Mouse (Mus musculus) ES-Bruce4 (cell line): ENCODE data around the gene Ibsp. TPM values are rescaled to one million over a fixed set of nuclear protein-coding genes. Genes with fewer than 3 reads are reported as not detected.

Experiments used
- H3K27ac ChIP-seq: 2 replicates; pipeline ENCODE4 v1.5.1; 2012; ENCODE audit warnings: low read length, inconsistent platforms; ENCODE audit not compliant: insufficient read depth
- H3K27me3 ChIP-seq: 2 replicates; pipeline ENCODE4 v1.6.1; 2012; ENCODE audit warnings: mild to moderate bottlenecking, low read length, inconsistent platforms; ENCODE audit not compliant: control insufficient read depth, poor library complexity, insufficient read depth, severe bottlenecking
- H3K36me3 ChIP-seq: 2 replicates; pipeline ENCODE4 v1.6.1; 2012; ENCODE audit warnings: inconsistent platforms, mild to moderate bottlenecking, low read length, moderate library complexity; ENCODE audit not compliant: control insufficient read depth, poor library complexity, insufficient read depth, severe bottlenecking
- H3K4me1 ChIP-seq: one replicate; pipeline ENCODE4 v1.8.1; 2011; ENCODE audit warnings: low read length; ENCODE audit not compliant: control insufficient read depth, insufficient read depth
- H3K4me3 ChIP-seq: 2 replicates; pipeline ENCODE4 v1.5.1; 2011; ENCODE audit warnings: low read depth, mild to moderate bottlenecking, low read length
- H3K9ac ChIP-seq: 2 replicates; pipeline ENCODE4 v1.6.1; 2012; ENCODE audit warnings: low read depth, mild to moderate bottlenecking, inconsistent platforms; ENCODE audit not compliant: poor library complexity, severe bottlenecking
- H3K9me3 ChIP-seq: replicated peaks from 2 replicates; pipeline ENCODE4 v1.6.1; 2012; ENCODE audit warnings: mild to moderate bottlenecking, low read length, inconsistent platforms; ENCODE audit not compliant: control insufficient read depth, poor library complexity, insufficient read depth, severe bottlenecking
- CTCF ChIP-seq: IDR thresholded peaks from one replicate; pipeline ENCODE4 v1.8.1; 2011; ENCODE audit warnings: low read depth, low read length
- EP300 ChIP-seq: IDR thresholded peaks from 2 replicates; pipeline ENCODE4 v1.6.1; 2011; ENCODE audit warnings: low read depth, low read length; ENCODE audit not compliant: insufficient read depth
- POLR2A ChIP-seq: IDR thresholded peaks from one replicate; pipeline ENCODE4 v1.8.1; 2011; ENCODE audit warnings: low read length; ENCODE audit not compliant: insufficient read depth
- polyA plus RNA-seq: library from polyadenylated mRNA; stranded (reverse); fragments of >200 nt; gene quantifications from 2 replicates; pipeline ENCODE4 v1.2.4, GENCODE M21; 2011; ENCODE audit warnings: low read depth; ENCODE audit not compliant: missing spikeins, insufficient read depth, insufficient read length

Gene Ibsp
- polyA plus RNA-seq, 1 experiment, result not detected

- Histone ChIP-seq H3K27me3 (no peaks in the 10 kb centered on the region), H3K36me3 (no peaks in the 10 kb centered on the region), H3K4me1 (no peaks in the 10 kb centered on the region), H3K9me3 (peaks cover 7% of the 10 kb centered on the region), H3K4me3 (no peak overlapping the region), H3K27ac (no peak overlapping the region), H3K9ac (no peak overlapping the region)
- TF ChIP-seq POLR2A, result no peak
- no peak for TF ChIP-seq EP300
- TF ChIP-seq CTCF, result no peak
Measured at GRCm38 (mm10) chr5:104359257-104359656, 60.3 kb downstream of the Ibsp start.

Other genes with a start within 250 kb of the Ibsp start
- not detected in 2 replicates for gene Gm17660, start 221.6 kb upstream of the Ibsp start, polyA plus RNA-seq
- gene Sparcl1, start 185.4 kb upstream of the Ibsp start, polyA plus RNA-seq, result 0.40 TPM in 1 of 2 replicates, not detected in the other
- gene Dspp, start 128.5 kb upstream of the Ibsp start, polyA plus RNA-seq, result not detected in 2 replicates
- gene Dmp1, start 96.6 kb upstream of the Ibsp start, polyA plus RNA-seq, result not detected in 2 replicates
- not detected in 2 replicates for gene Mepe, start 26.2 kb downstream of the Ibsp start, polyA plus RNA-seq
- gene Spp1, start 135.9 kb downstream of the Ibsp start, polyA plus RNA-seq, result 350 and 395 TPM in 2 replicates
- 21.0 and 23.8 TPM in 2 replicates for gene Pkd2, start 160.3 kb downstream of the Ibsp start, polyA plus RNA-seq
- gene BC005561, start 209.2 kb downstream of the Ibsp start, polyA plus RNA-seq, result 12.6 and 13.7 TPM in 2 replicates